Mouse (Mus musculus): ENCODE data around the gene Dtx3. TPM values are rescaled to one million over a fixed set of nuclear protein-coding genes. Genes with fewer than 3 reads are reported as not detected.

The Dtx3 gene
- polyA plus RNA-seq, 1 experiment: 67.9 TPM

- no peak overlapping the region for H3K4me3 ChIP-seq (ENCODE audit: extremely low read depth, insufficient read depth, insufficient read length)
- WGBS: 90% methylated on average over 5 of the region's 5 CpGs
- DNase-seq (ENCODE audit: low read depth in 1 of 2, low spot score in 2 of 2): no peak
- peaks cover 28% of the 10 kb centered on the region for H3K36me3 ChIP-seq (ENCODE audit: control insufficient read depth, insufficient read depth, low read length)
- H3K27me3 ChIP-seq (ENCODE audit: control insufficient read depth, insufficient read depth, low read length): no peaks in the 10 kb centered on the region
- no peak overlapping the region for H3K27ac ChIP-seq (ENCODE audit: insufficient read depth, low read length)
- peaks cover 4% of the 10 kb centered on the region; the same call in 1 of the 2 replicates for H3K4me1 ChIP-seq (ENCODE audit: control insufficient read depth, insufficient read depth, insufficient read length)
- TF ChIP-seq CTCF (IDR thresholded peaks at IDR 0.05; ENCODE audit: extremely low read depth, insufficient read depth, insufficient read length, insufficient replicate concordance): no peak
- no peak for TF ChIP-seq POLR2A (IDR thresholded peaks at IDR 0.05; ENCODE audit: low read depth, low read length)
Observed at GRCm38 (mm10) chr10:127199068-127199467, 3.5 kb upstream of the Dtx3 start.

GRCm38 (mm10) chr10:127198492-127198891 is 3.0 kb upstream of the Dtx3 start:
- Histone ChIP-seq H3K36me3 (ENCODE audit: control insufficient read depth, insufficient read depth, low read length) (peaks cover 26% of the 10 kb centered on the region), H3K27ac (ENCODE audit: insufficient read depth, low read length) (no peak overlapping the region), H3K27me3 (ENCODE audit: control insufficient read depth, insufficient read depth, low read length) (no peaks in the 10 kb centered on the region), H3K4me3 (ENCODE audit: extremely low read depth, insufficient read depth, insufficient read length) (no peak overlapping the region), H3K4me1 (ENCODE audit: control insufficient read depth, insufficient read depth, insufficient read length) (peaks cover 4% of the 10 kb centered on the region; the same call in 1 of the 2 replicates)
- no peak for DNase-seq (ENCODE audit: low read depth in 1 of 2, low spot score in 2 of 2)
- WGBS: 86% methylated on average over 2 of the region's 2 CpGs
- no peak for TF ChIP-seq CTCF (IDR thresholded peaks at IDR 0.05; ENCODE audit: extremely low read depth, insufficient read depth, insufficient read length, insufficient replicate concordance)
- TF ChIP-seq POLR2A (IDR thresholded peaks at IDR 0.05; ENCODE audit: low read depth, low read length): no peak

- Histone ChIP-seq H3K36me3 (ENCODE audit: control insufficient read depth, insufficient read depth, low read length) (peaks cover 21% of the 10 kb centered on the region), H3K27ac (ENCODE audit: insufficient read depth, low read length) (no peak overlapping the region), H3K4me1 (ENCODE audit: control insufficient read depth, insufficient read depth, insufficient read length) (peaks cover 4% of the 10 kb centered on the region; the same call in 1 of the 2 replicates), H3K4me3 (ENCODE audit: extremely low read depth, insufficient read depth, insufficient read length) (no peak overlapping the region), H3K27me3 (ENCODE audit: control insufficient read depth, insufficient read depth, low read length) (no peaks in the 10 kb centered on the region)
- no peak for TF ChIP-seq CTCF (IDR thresholded peaks at IDR 0.05; ENCODE audit: extremely low read depth, insufficient read depth, insufficient read length, insufficient replicate concordance)
- no peak for TF ChIP-seq POLR2A (IDR thresholded peaks at IDR 0.05; ENCODE audit: low read depth, low read length)
- DNase-seq (ENCODE audit: low read depth in 1 of 2, low spot score in 2 of 2): no peak
- 92% methylated on average over 11 of the region's 11 CpGs for WGBS
Observed at GRCm38 (mm10) chr10:127197505-127198110, 2.1 kb upstream of the Dtx3 start.

GRCm38 (mm10) chr10:127197104-127197503 is 1.6 kb upstream of the Dtx3 start:
- DNase-seq (ENCODE audit: low read depth in 1 of 2, low spot score in 2 of 2): no peak
- Histone ChIP-seq H3K4me1 (ENCODE audit: control insufficient read depth, insufficient read depth, insufficient read length) (peaks cover 4% of the 10 kb centered on the region; the same call in 1 of the 2 replicates), H3K4me3 (ENCODE audit: extremely low read depth, insufficient read depth, insufficient read length) (no peak overlapping the region), H3K36me3 (ENCODE audit: control insufficient read depth, insufficient read depth, low read length) (peaks cover 19% of the 10 kb centered on the region), H3K27ac (ENCODE audit: insufficient read depth, low read length) (no peak overlapping the region), H3K27me3 (ENCODE audit: control insufficient read depth, insufficient read depth, low read length) (no peaks in the 10 kb centered on the region)
- no peak for TF ChIP-seq POLR2A (IDR thresholded peaks at IDR 0.05; ENCODE audit: low read depth, low read length)
- no peak for TF ChIP-seq CTCF (IDR thresholded peaks at IDR 0.05; ENCODE audit: extremely low read depth, insufficient read depth, insufficient read length, insufficient replicate concordance)
- WGBS: 92% methylated on average over 8 of the region's 8 CpGs

- DNase-seq (ENCODE audit: low read depth in 1 of 2, low spot score in 2 of 2): no peak
- TF ChIP-seq POLR2A (IDR thresholded peaks at IDR 0.05; ENCODE audit: low read depth, low read length): no peak
- no peak for TF ChIP-seq CTCF (IDR thresholded peaks at IDR 0.05; ENCODE audit: extremely low read depth, insufficient read depth, insufficient read length, insufficient replicate concordance)
- H3K4me3 ChIP-seq (ENCODE audit: extremely low read depth, insufficient read depth, insufficient read length): no peak overlapping the region
- H3K27ac ChIP-seq (ENCODE audit: insufficient read depth, low read length): peak overlapping the region; percentile 38; the same call in 1 of the 2 replicates
- H3K4me1 ChIP-seq (ENCODE audit: control insufficient read depth, insufficient read depth, insufficient read length): peaks cover 4% of the 10 kb centered on the region; the same call in 1 of the 2 replicates
- H3K27me3 ChIP-seq (ENCODE audit: control insufficient read depth, insufficient read depth, low read length): no peaks in the 10 kb centered on the region
- 93% methylated on average over 5 of the region's 5 CpGs for WGBS
- H3K36me3 ChIP-seq (ENCODE audit: control insufficient read depth, insufficient read depth, low read length): peaks cover 17% of the 10 kb centered on the region
Observed at GRCm38 (mm10) chr10:127196392-127196791, 864 bp upstream of the Dtx3 start.

- no peak for DNase-seq (ENCODE audit: low read depth in 1 of 2, low spot score in 2 of 2)
- Histone ChIP-seq H3K36me3 (ENCODE audit: control insufficient read depth, insufficient read depth, low read length) (peaks cover 11% of the 10 kb centered on the region), H3K4me3 (ENCODE audit: extremely low read depth, insufficient read depth, insufficient read length) (peak overlapping the region; percentile 65), H3K27me3 (ENCODE audit: control insufficient read depth, insufficient read depth, low read length) (peaks cover 3% of the 10 kb centered on the region), H3K4me1 (ENCODE audit: control insufficient read depth, insufficient read depth, insufficient read length) (peaks cover 4% of the 10 kb centered on the region; the same call in 1 of the 2 replicates), H3K27ac (ENCODE audit: insufficient read depth, low read length) (peak overlapping the region; percentile 31)
- WGBS: 12% methylated on average over 22 of the region's 22 CpGs
- TF ChIP-seq POLR2A (IDR thresholded peaks at IDR 0.05; ENCODE audit: low read depth, low read length) (no peak), CTCF (IDR thresholded peaks at IDR 0.05; ENCODE audit: extremely low read depth, insufficient read depth, insufficient read length, insufficient replicate concordance) (no peak)
Observed at GRCm38 (mm10) chr10:127194428-127195327, 850 bp downstream of the Dtx3 start.

Data from spleen, adult 2 months (tissue).